Mouse (Mus musculus) adrenal gland, postnatal 10 days (tissue): ENCODE measurements at regions not wholly inside any gene's neighbourhood (a gene's known extent, or its start where the extent isn't known, plus 50 kb on each side); places are given as distances from the start of the nearest gene placed in this dataset.
A peak's percentile ranks its signal among the peaks of the same experiment; 100 is the strongest.

Experiments
- DNase-seq: peaks from one replicate; pipeline ENCODE4 v3.0.0; 2021; ENCODE audit warnings: mixed read lengths

DNA sequence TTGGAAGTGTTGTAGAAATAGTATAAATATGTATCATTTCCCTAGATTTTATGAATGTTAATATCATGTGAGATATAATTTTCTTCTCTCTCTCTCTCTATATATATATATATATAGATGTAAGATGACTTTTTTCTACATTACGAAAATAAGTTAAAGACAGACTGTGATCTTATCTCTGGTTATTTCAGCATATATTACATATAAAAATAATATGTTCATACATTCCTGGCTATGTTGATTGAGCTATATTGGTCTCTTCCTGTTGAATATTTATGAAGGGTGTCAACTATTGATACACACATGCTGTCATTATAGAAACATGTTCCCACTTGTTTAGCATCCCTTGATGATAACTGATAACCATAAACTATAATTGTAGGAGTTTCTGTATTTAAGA is 793.2 kb upstream of the Fat3 start:
- no peak for DNase-seq

DNA sequence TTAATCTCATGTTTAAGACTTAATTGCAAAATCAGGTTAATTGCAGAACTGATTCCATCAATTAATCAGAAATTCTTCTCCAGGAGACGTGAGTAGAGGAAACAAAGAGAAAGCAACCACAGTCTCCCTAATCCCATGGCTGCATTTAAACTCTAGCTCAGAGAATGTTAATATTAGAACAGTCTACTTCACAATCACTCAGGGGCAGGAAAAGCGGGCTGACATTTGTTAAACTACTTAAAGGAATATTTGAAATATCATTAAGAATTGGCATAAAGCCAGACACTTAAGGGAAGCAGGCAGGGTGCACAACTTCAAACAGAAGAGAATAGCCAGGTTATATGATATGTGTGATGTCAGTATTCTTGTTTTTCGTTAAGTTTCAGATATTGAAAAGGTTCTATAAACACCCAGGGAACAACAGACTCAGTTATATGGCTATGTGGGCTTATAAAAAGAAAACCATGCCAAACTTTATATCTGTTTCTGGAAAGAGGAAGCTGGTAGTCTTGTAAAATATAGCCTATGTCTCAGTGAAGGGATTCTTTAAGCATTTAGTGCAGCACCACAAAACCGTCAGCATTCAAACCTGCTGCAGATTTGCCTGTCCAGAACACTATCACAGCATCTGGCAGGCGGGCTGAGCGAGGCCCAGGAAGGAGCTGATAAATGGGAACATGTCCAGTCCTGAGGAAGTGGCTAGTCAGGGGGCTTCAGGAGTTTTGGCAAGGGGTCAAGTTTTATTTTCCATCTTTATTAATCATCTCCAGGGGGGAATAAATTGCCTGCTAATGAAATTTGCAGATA is 787.9 kb upstream of the Fat3 start:
- no peak for DNase-seq

DNA sequence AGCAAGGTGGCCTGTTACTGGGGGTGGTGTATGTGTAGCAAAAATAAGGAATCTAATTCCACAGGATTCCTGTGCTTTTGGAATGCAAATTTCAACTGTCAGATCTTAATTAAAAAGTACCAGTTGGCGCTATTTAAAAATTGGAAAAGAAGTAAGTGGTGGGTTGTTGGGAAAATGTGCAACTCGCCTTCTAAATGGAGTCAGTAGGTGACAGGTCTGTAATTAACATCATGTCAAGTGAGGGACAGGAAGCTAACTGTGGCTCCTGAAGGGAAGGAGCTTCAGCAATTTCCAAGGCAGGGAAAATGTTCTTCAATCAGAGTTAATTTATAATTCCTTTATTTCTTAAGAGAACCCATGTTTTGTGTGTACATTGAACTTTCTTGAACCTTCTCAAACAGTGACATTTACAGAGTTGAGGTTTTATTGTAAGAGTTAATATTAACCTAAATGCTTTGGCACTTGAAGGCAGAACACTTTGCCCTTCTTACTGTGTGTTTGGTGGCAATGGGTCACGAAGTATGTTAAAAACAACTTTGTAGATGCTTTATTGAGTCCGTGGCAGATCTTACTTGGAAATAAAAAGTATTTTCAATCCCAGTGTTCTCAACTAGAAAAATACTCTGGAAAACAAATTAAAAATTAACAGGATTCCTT is 778.4 kb upstream of the Fat3 start:
- DNase-seq = no peak

DNA sequence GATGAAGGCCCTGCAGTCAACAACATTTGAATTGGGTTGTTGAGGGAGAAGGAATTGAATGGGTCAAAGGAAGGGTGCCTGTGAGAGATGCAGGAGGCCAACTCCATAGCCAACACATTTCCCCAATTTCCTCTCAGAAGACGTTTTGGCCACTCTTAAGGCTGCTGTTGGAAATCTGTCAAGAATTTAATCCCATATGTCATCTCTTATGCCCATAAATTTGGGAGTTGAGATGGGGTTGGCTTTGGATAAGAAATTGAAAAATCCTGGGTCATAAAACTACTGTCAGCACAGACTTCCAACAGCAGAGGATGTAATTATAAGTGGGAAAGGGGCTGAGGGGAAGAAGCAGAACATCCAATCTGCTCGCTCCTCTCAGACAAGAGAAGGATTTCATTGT is 771.5 kb upstream of the Fat3 start:
- DNase-seq = no peak

DNA sequence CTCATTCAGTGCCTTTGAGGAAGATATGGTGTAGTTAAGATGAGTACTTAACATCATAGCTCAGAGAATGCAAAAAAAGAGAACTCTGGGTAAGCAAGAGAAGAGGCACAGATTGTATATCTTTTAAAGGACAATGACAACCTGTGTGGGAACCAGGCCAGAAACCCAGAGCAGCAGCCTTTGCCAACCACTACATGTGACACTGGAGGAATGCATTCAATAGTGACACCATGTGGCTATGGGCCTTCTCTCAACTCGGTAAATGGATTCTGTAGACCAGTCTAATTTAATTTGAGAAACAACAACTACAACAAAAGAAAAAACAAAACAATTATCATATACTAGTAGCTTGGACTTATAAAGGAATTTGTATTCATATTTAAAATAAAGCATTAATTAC is 768.5 kb upstream of the Fat3 start:
- DNase-seq = no peak

DNA sequence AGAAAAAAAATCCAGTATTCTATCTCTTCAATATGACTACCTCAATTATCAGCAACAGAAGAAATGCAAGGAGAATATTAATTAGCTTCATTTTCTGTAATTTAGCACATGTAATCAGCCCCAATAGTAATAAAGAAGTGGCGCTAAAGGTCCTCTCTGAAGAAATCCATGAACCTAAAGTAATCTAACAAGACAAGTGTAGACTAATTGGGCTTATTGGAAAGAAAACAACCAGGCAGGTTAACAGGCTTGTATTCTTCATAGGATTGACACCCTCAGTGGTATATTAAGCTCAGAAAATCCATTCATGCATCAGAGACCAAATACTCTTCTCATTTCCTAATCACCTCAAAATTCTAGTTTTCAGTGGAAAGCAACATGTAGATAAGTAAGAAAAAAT is 756.1 kb upstream of the Fat3 start:
- DNase-seq = no peak

DNA sequence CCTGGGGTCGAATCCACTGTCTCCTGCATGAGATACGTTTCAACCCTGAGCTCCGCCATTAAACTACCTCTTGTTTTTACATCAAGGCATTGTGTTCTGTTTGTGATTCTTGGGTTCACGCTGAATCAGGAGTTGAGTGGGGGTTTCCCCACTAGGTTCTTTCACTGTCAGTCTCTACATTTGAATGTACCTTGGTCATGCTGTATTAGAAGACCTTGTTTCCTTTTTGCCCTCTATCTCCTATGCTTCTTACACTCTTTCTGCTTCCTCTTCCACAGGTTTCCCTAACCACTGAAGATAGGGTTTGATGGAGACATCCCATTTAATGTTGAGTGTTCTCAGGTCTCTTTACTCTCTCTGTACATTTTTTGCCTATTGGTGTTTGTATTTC is 726.0 kb upstream of the Fat3 start:
- no peak for DNase-seq

DNA sequence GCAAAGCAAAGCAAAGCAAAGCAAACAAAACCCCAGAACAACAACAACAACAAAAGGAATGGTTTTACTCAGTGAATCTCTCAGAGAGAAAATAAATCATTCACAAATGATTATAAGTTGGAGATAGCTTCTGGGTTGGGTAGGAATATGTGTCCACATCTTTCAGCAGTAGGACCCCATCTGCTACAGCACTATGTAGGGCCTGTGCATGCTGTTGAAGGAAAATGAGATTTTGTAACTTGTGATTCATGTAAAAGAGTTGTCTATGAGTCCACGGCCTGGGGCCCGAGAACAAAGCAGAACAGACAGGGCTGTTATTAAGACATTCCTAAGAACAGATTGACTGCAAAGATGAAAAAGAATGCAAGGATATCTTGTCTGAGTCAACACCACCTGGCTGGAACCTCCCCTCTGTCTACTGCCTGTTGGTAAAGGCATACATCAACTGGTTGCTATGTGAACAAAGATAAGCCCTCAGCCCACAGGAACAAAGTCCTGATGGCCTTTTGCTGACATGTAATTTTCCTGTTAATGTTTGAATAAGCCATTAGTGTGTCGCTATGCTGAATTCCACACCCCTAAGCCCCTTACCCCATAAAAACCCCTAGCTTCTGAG is 725.5 kb upstream of the Fat3 start:
- no peak for DNase-seq

DNA sequence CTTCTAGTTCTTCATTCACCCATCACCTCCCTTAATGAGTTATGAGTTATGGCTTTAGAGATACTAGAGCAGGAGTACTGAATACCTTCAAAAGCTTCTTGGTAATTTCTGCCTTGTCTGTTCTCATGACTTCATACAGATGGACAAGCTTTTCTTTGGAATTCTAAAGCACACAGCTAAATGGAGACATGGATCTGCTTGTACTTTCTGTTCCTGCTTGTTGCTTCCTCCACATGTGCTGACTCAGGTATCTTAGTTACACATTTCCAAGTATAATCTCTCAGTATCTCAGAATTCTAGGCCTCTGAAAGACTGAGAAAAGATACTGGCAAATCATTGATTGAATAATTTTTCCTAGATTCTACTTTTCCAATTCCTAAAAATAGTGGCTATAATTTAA is 694.3 kb upstream of the Fat3 start:
- no peak for DNase-seq

DNA sequence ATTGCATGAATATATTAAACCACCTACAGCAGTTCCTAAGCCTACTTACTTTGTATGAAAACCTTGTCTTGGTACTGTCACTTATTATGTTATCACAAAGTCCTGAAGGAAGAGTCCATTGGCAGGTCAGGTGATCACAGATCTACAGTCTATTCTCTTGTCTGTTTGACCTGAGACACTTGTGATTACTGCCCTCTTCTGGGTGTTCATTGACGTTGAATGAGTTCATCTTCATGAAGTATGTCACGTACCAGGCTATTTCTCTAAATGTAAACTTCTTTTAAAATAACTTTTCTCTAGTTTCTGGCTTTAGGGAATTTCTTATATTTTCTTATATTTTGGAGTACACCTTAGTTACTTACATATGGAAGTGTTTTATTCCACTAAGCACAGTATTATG is 688.5 kb upstream of the Fat3 start:
- DNase-seq = no peak

DNA sequence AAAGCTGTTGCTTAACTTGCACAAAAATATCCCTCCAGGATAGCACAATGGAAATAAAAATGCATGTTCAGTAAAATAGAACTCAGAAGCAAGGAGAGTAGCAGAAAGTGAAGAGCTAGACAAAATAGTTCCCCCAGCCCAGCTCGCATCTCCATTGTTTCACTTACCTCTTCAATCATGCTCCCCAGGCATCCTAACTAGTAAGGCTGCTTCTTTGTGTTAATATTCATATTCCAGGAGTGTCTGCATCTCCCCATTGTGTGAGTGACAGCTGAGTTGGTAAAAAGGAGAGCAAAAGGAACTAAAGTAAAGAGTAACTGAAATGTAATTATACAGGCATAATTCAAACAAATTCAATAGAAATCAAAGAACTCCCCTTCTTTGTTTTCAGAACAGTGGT is 667.1 kb upstream of the Fat3 start:
- no peak for DNase-seq

DNA sequence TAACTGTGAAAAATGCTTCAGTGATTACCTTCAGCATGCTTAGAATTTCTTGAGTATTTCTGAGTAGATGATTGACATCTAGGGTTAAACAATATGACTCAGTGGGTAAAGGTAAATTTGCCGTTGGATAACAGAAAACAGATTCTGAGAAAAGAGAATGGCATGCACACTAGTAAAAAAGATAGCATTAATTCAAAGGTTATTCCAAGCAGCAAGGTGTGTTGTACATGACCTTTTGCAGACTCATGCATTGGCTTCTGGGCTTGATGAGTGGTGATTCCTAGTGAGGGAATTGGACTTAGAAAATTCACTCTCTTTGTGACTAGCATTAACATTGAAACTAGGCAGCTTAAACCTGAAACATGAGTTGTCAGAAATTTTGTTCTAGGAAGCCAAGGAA is 665.2 kb upstream of the Fat3 start:
- no peak for DNase-seq

DNA sequence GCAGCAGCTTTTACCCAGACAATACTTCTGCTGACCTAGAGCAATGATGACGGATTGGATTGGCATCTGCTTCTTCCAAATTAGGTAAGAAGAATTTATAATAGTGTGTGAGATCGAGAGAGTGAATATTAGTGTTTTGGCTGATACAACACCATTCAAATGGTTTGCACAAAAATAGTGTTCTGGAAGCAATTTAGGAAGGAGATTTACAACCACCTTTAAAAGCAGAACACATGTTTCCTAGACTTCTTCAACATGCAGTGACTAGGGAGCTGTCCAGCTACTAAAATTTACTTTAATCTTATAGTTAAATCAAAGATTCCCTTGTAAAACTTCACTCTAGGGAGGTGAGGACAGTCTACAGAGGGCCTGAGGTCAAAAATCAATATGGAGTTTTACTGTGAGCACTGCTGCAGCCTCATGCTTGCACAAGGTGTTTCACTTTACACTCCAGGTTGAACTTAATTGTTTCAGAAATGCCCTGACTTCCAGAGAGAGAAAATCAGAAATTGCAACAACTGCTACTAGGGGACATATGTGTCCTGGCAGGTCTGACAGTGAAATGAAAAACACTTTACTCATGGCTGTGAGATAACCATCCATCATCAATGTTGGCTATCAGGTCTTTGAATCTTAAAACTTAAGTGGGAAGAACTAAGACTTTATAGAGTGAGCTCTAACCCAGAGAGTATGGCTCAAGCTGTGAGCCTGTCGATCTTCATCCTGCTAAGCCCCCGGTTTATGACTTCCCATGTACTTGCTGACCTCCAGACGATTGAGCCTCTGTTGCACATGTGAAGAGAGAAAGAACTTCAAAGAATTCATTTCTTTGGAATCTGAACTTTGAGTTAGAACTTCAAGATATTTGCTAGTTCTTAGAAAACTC is 657.6 kb upstream of the Fat3 start:
- DNase-seq = no peak

DNA sequence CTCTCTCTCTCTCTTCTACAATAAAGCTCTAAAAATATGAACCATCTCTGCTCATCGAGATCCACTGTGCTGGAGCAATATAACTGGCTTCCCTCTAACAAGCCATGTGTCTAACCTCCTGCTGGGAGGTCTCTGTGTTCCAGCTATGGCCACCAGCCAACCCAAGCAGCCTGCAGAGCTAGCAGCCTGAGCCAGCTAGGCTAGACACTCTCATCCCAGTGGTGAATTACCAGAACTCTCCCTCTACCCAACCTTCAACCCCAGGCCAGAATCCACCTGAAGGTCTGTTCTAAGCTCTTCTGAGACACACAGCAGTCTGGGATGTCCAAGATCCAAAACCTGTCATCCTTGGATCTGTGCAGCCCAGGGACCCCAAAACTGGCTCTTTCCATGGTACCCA is 651.3 kb upstream of the Fat3 start:
- peak; percentile 2 for DNase-seq

DNA sequence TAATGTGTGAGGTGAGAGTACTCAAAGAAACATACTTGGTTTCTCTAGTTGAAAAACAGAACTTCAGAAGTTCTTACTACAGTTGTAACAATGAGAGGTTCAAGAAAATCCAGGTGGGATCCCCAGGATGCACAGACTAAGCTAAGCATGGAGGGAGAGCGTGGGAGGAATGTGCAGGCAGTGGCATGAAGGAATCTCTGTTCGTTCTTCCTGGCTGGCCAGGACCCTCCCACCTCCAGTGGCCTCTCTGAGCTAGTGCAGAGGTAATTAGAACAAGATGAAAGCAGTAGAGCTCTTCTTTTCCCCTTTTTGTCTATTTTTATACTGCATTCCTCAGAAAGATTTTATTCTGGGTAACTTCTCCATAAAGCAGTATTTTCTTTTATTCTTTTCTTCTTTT is 648.3 kb upstream of the Fat3 start:
- no peak for DNase-seq
